Mouse (Mus musculus) heart, adult 2 months (tissue): Measurements from ENCODE around the gene Rab17. TPM values are rescaled to one million over a fixed set of nuclear protein-coding genes. Genes with fewer than 3 reads are reported as not detected.

Source experiments
- DNase-seq, 2 experiments: peaks; one replicate each; pipeline ENCODE4 v3.0.0; 2021
- H3K27ac ChIP-seq: fragments of 200-600 bp; 2 replicates; pipeline ENCODE4 v1.8.1; 2022
- H3K27me3 ChIP-seq: fragments of 200-500 bp; 2 replicates; pipeline ENCODE4 v1.6.1; 2012; ENCODE audit warnings: mild to moderate bottlenecking, low read length, inconsistent platforms, mixed read lengths; ENCODE audit not compliant: control insufficient read depth, insufficient read depth
- H3K36me3 ChIP-seq: fragments of 200-500 bp; 2 replicates; pipeline ENCODE4 v1.6.1; 2012; ENCODE audit warnings: low read length, inconsistent platforms; ENCODE audit not compliant: control insufficient read depth, insufficient read depth
- H3K4me1 ChIP-seq: fragments of 200-500 bp; 2 replicates; pipeline ENCODE4 v1.6.1; 2011; ENCODE audit warnings: low read length; ENCODE audit not compliant: control insufficient read depth, insufficient read depth
- H3K4me3 ChIP-seq: fragments of 200-600 bp; 2 replicates; pipeline ENCODE4 v1.8.1; 2022
- H3K79me2 ChIP-seq: fragments of 200-500 bp; replicated peaks from 2 replicates; pipeline ENCODE4 v1.6.1; 2012; ENCODE audit warnings: mild to moderate bottlenecking, inconsistent platforms, low read length, moderate library complexity, mixed read lengths; ENCODE audit not compliant: control insufficient read depth, insufficient read depth
- H3K9ac ChIP-seq: fragments of 200-500 bp; 2 replicates; pipeline ENCODE4 v1.6.1; 2012; ENCODE audit warnings: low read depth, mild to moderate bottlenecking, control low read depth, inconsistent platforms, low read length, mixed read lengths
- CTCF ChIP-seq: fragments of 200-600 bp; IDR thresholded peaks from 2 replicates; pipeline ENCODE4 v1.8.1; 2022; ENCODE audit warnings: antibody characterized with exemption, mild to moderate bottlenecking, moderate library complexity
- EP300 ChIP-seq: fragments of 200-500 bp; IDR thresholded peaks from 2 replicates; pipeline ENCODE4 v1.6.1; 2011; ENCODE audit warnings: low read depth, low read length, control low read depth; ENCODE audit not compliant: insufficient read depth
- POLR2A ChIP-seq: fragments of 200-500 bp; IDR thresholded peaks from 2 replicates; pipeline ENCODE4 v1.6.1; 2011; ENCODE audit warnings: mild to moderate bottlenecking, low read depth, low read length, control low read depth; ENCODE audit not compliant: insufficient read depth
- WGBS: fragments of 180-500 bp; shearing (Covaris S2); methylation state at CpG from one replicate; pipeline ENCODE4 v1.1.7; 2018; 5-methylcytosine and 5-hydroxymethylcytosine counted together
- intact Hi-C: fragments of 180-260 bp; cut with DNase I; formaldehyde crosslinking; loops from one replicate; pipeline ENCODE4 v1.15.1; 2025
- polyA plus RNA-seq: library from polyadenylated mRNA; depleted of rRNA; stranded (reverse); fragments of >200 nt; gene quantifications from 2 replicates; pipeline ENCODE4 v1.2.3, GENCODE M21; 2012
- total RNA-seq, 2 experiments: library from RNA; stranded (reverse); gene quantifications; 2 replicates each; pipeline ENCODE4 v1.2.3; 2021

Gene Rab17
- total and polyA plus RNA-seq, 3 experiments, result 1.4 to 2.6 (median 1.7) TPM

DNA sequence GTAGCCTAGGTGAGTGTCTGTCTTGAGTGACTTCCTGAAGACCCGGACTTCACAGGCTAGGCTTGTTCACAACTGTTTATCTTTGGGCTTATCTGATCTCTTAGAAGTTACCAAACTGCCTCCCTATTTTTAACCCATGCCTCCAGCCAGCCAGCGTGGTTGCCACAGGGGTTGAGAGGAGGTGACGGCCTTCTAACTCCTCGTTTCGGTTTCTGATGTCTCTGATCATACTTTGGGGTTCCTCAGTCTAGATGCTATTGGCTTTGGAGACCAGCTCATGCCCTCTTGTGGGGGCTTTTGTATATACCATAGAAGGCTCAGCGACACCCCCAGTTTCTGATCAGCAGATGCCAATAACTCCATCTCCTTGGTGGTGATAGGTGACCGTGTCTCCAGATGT, 40.8 kb upstream of the Rab17 start:
- H3K4me3 ChIP-seq, result no peak overlapping the region
- no peak overlapping the region for H3K9ac ChIP-seq
- peak in 1 of 2 experiments; percentile 17 for DNase-seq
- 69% methylated on average over 7 of the region's 7 CpGs for WGBS
- no peaks in the 10 kb centered on the region; the same call in 1 of the 2 replicates for H3K36me3 ChIP-seq
- H3K27me3 ChIP-seq, result no peaks in the 10 kb centered on the region
- H3K4me1 ChIP-seq, result peaks cover 36% of the 10 kb centered on the region
- H3K27ac ChIP-seq, result peak overlapping the region; percentile 57
- TF ChIP-seq CTCF (0 out of 2 replicates have a peak, but pooled peaks have one; percentile 5), POLR2A (no peak), EP300 (no peak)
- peaks cover 7% of the 10 kb centered on the region; the same call in 1 of the 2 replicates for H3K79me2 ChIP-seq
- intact Hi-C loops, result no loop called here

DNA sequence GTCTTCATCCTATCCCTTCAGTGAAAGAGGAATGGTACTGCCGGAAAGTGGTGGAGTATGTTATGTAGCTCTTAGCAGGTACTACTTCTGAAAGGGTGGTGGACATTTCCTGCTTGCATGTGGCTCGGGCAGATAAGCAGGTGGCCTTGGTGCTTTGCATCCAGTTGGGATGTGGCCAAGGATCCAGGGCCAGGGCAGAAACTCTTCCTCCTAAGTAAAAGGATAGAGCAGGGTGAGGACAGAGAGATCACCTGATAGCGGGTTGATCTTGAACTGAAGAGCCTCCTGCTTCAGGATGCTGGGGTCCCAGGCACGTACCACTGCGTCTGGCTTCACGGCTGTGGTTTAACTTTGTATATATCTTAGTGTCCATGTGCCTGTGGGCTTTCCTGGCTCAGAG, 39.8 kb upstream of the Rab17 start:
- intact Hi-C loops, result no loop called here
- peak in 1 of 2 experiments; percentile 32 for DNase-seq
- TF ChIP-seq POLR2A, result no peak
- TF ChIP-seq EP300, result no peak
- TF ChIP-seq CTCF, result no peak
- H3K4me3 ChIP-seq, result no peak overlapping the region
- peaks cover 7% of the 10 kb centered on the region; the same call in 1 of the 2 replicates for H3K79me2 ChIP-seq
- H3K36me3 ChIP-seq, result peaks cover 4% of the 10 kb centered on the region; the same call in 1 of the 2 replicates
- no peaks in the 10 kb centered on the region for H3K27me3 ChIP-seq
- no peak overlapping the region; the same call in 1 of the 2 replicates for H3K27ac ChIP-seq
- 51% methylated on average over 6 of the region's 6 CpGs for WGBS
- no peak overlapping the region for H3K9ac ChIP-seq
- H3K4me1 ChIP-seq, result peaks cover 37% of the 10 kb centered on the region

GRCm38 (mm10) chr1:91008746-91009145, 39.3 kb upstream of the Rab17 start:
- peaks cover 5% of the 10 kb centered on the region; the same call in 1 of the 2 replicates for H3K36me3 ChIP-seq
- H3K4me1 ChIP-seq, result peaks cover 36% of the 10 kb centered on the region
- DNase-seq, result peak in 1 of 2 experiments; percentile 14
- H3K79me2 ChIP-seq, result peaks cover 7% of the 10 kb centered on the region; the same call in 1 of the 2 replicates
- H3K27ac ChIP-seq, result peak overlapping the region; percentile 28; the same call in 1 of the 2 replicates
- 67% methylated on average over 9 of the region's 9 CpGs for WGBS
- intact Hi-C loops, result no loop called here
- H3K4me3 ChIP-seq, result no peak overlapping the region
- TF ChIP-seq POLR2A, result no peak
- TF ChIP-seq CTCF, result no peak
- H3K27me3 ChIP-seq, result no peaks in the 10 kb centered on the region
- H3K9ac ChIP-seq, result peak overlapping the region; percentile 10; the same call in 1 of the 2 replicates

- H3K79me2 ChIP-seq, result peaks cover 8% of the 10 kb centered on the region
- peak in 1 of 2 experiments; percentile 18 for DNase-seq
- intact Hi-C loops, result no loop called here
- no peak overlapping the region for H3K4me3 ChIP-seq
- H3K4me1 ChIP-seq, result peaks cover 37% of the 10 kb centered on the region
- peaks cover 5% of the 10 kb centered on the region; the same call in 1 of the 2 replicates for H3K36me3 ChIP-seq
- H3K9ac ChIP-seq, result peak overlapping the region; percentile 38
- TF ChIP-seq CTCF (no peak), POLR2A (no peak), EP300 (no peak)
- H3K27ac ChIP-seq, result peak overlapping the region; percentile 28; the same call in 1 of the 2 replicates
- H3K27me3 ChIP-seq, result no peaks in the 10 kb centered on the region
- 79% methylated on average over 14 of the region's 14 CpGs for WGBS
Measured at GRCm38 (mm10) chr1:91008147-91008682, 38.8 kb upstream of the Rab17 start.

DNA sequence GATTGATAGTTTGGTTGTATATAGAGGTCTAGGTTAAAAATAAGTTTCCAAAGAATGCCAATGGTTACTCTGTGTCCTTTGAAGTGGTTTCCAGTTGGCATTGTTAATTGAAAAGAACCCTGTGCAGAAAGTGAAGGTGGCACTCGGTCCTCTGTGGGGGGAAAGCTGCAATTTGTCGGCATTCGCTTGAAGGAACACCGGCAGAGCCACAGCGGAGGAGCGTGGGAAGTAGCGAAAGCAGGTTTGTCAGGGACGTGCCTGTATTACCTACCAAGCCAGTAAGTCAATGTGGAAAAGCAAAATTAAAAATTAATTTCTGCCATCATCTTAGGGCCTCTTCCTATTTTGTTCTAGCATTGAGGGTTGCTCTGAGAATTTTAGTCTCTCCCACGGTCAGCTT, 37.2 kb upstream of the Rab17 start:
- H3K4me1 ChIP-seq, result peaks cover 41% of the 10 kb centered on the region
- H3K27me3 ChIP-seq, result no peaks in the 10 kb centered on the region
- no peak overlapping the region for H3K4me3 ChIP-seq
- peaks cover 5% of the 10 kb centered on the region; the same call in 1 of the 2 replicates for H3K36me3 ChIP-seq
- WGBS, result 71% methylated on average over 9 of the region's 9 CpGs
- TF ChIP-seq CTCF (no peak), EP300 (no peak), POLR2A (no peak)
- H3K79me2 ChIP-seq, result peaks cover 7% of the 10 kb centered on the region
- intact Hi-C loops, result no loop called here
- H3K9ac ChIP-seq, result no peak overlapping the region
- DNase-seq, result no peak
- H3K27ac ChIP-seq, result peak overlapping the region; percentile 20; the same call in 1 of the 2 replicates

DNA sequence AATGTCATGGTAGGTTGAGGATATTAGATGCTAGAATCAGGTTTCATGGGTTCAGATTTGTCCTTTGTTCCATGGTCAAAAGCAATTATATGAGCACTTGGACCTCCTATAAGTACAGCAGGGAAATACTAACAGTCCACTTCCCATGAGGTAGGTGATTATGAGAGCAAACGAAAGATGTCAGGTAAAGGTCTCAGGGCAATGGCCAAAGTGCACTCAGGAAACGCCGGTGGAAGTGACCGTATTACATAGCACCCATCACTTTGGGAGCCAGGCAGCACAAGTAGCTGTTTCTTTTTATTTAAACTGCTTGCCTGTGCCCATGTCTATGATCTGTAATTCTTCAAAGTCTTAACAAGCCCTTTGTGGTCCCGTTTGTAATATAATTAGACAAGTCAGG, 36.6 kb upstream of the Rab17 start:
- H3K27ac ChIP-seq, result no peak overlapping the region
- peaks cover 7% of the 10 kb centered on the region; the same call in 1 of the 2 replicates for H3K36me3 ChIP-seq
- H3K79me2 ChIP-seq, result peaks cover 7% of the 10 kb centered on the region
- intact Hi-C loops, result no loop called here
- H3K4me1 ChIP-seq, result peaks cover 44% of the 10 kb centered on the region
- no peak for TF ChIP-seq CTCF
- no peak for TF ChIP-seq EP300
- no peak for TF ChIP-seq POLR2A
- 56% methylated on average over 5 of the region's 5 CpGs for WGBS
- H3K27me3 ChIP-seq, result no peaks in the 10 kb centered on the region
- H3K4me3 ChIP-seq, result no peak overlapping the region
- no peak overlapping the region for H3K9ac ChIP-seq
- no peak for DNase-seq
